Mouse (Mus musculus): ENCODE measurements around the gene B4galt4. TPM values are rescaled to one million over a fixed set of nuclear protein-coding genes. Genes with fewer than 3 reads are reported as not detected.

The B4galt4 gene
- total and polyA plus RNA-seq, 3 experiments: not detected

DNA sequence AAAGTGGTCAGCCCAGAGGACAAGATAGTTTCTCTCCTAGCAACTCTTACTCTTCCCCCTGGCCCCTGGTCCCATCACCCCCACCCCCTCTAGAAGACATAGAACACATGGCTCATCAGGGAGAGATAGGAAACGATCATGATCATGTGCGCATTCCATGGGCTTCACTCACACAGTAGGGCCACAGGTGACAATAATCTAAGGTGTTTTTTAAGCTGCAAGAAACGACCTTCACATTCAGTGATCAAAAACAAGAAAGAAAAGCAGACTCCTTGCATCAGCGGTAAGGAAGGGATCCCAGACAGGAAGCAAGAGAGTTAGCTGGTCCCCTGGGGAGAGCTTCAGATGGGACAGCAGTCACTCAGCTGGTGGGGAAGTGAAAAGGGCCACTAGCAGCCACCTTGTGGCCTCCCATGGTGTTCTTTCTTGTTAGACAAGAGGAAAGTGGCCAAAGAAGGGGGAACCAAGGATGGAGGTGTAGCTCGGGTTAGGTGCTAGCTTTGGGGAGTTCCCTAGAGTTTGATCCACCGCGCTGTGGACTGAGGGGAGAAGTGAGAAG lies 33.0 kb upstream of the B4galt4 start (continued):
- TF ChIP-seq KAT2A (IDR thresholded peaks at IDR 0.05; ENCODE audit: insufficient replicate concordance, low read length) (0 out of 2 replicates have a peak, but pooled peaks have one; percentile 61), RCOR1 (conservative IDR thresholded peaks at IDR 0.05; ENCODE audit: low read depth, low read length) (peak; percentile 88), EP300 (IDR thresholded peaks at IDR 0.05; ENCODE audit: low read length) (peak; percentile 88), BHLHE40 (IDR thresholded peaks at IDR 0.05; ENCODE audit: low read depth, low read length) (peak; percentile 61), MYC (IDR thresholded peaks at IDR 0.05; ENCODE audit: low read depth, low read length) (peak; percentile 49; the same call in 1 of the 2 replicates), CHD1 (IDR thresholded peaks at IDR 0.05; ENCODE audit: low read depth, low read length) (no peak), SIN3A (IDR thresholded peaks at IDR 0.05; ENCODE audit: low read length) (peak; percentile 81), UBTF (IDR thresholded peaks at IDR 0.05; ENCODE audit: low read depth, low read length) (no peak), MAFK (IDR thresholded peaks at IDR 0.05; ENCODE audit: insufficient replicate concordance, low read length) (0 out of 2 replicates have a peak, but pooled peaks have one; percentile 39), POLR2AphosphoS2 (IDR thresholded peaks at IDR 0.05; ENCODE audit: low read depth, low read length) (no peak)

DNA sequence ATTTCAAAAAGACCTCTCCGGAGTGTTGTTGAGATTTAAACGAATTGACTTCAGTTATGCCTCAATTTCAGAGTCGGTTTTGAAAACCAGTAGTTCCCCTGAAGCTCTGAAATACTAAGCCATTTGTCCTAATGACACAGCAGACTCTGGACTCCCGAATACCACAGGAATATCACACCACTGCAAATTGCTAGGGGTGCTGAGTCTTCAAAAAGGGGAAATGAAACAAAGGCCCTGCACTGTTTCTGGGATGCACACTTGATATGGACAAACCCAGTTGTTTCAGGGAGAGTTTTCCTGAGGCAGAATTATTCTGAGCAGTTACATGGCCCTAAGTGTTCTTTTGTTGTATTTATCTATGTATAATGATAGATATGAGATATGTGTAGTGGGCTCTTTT lies 30.8 kb upstream of the B4galt4 start:
- in situ Hi-C loops (cut with MboI; ENCODE audit: low pct_ligation_motif_present, low pct_unique_long_range_greater_than_20kb, low sequenced_read_pairs): loop anchor here (25.0 kb wide), 1 partner anchor 374 kb away; the partner anchor contains the start of genes Cox17, Gm21987 and Maats1
- peak; percentile 40 for DNase-seq (ENCODE audit: extremely low read depth)
- H3K36me3 ChIP-seq (replicated peaks in 1 of 2; ENCODE audit: control insufficient read depth in 1 of 2, insufficient read depth in 1 of 2, low read length in 1 of 2): no peaks in the 10 kb centered on the region
- peaks cover 9% of the 10 kb centered on the region for H3K9me3 ChIP-seq (replicated peaks; ENCODE audit: low read length)
- no peak overlapping the region for H3K27ac ChIP-seq (ENCODE audit: insufficient read depth, low read depth)
- no peaks in the 10 kb centered on the region for H3K79me2 ChIP-seq (replicated peaks; ENCODE audit: control insufficient read depth, extremely low read depth, insufficient read depth, poor library complexity, severe bottlenecking)
- H3K27me3 ChIP-seq (replicated peaks): peaks cover 27% of the 10 kb centered on the region
- H3K4me3 ChIP-seq (replicated peaks in 1 of 3; ENCODE audit: low read depth in 2 of 3, low read length in 2 of 3, poor library complexity in 1 of 3): no peak overlapping the region
- H3K9ac ChIP-seq (ENCODE audit: insufficient read depth, low read depth): no peak overlapping the region
- H3K4me2 ChIP-seq (ENCODE audit: insufficient read depth, low read depth, poor library complexity, severe bottlenecking): no peak overlapping the region
- TF ChIP-seq IRF4 (IDR thresholded peaks at IDR 0.05; ENCODE audit: low read depth, low read length) (peak; percentile 79), MAFK (IDR thresholded peaks at IDR 0.05; ENCODE audit: insufficient replicate concordance, low read length) (0 out of 2 replicates have a peak, but pooled peaks have one; percentile 41), CHD2 (IDR thresholded peaks at IDR 0.05; ENCODE audit: low read length) (no peak), SIN3A (IDR thresholded peaks at IDR 0.05; ENCODE audit: low read length) (no peak), BHLHE40 (IDR thresholded peaks at IDR 0.05; ENCODE audit: low read depth, low read length) (0 out of 2 replicates have a peak, but pooled peaks have one; percentile 29), RCOR1 (conservative IDR thresholded peaks at IDR 0.05; ENCODE audit: low read depth, low read length) (no peak), EP300 (IDR thresholded peaks at IDR 0.05; ENCODE audit: low read length) (peak; percentile 73), ZC3H11A (IDR thresholded peaks at IDR 0.05; ENCODE audit: low read depth, low read length) (no peak), GABPA (IDR thresholded peaks at IDR 0.05; ENCODE audit: insufficient replicate concordance, low read depth, low read length) (no peak)
- peaks cover 23 to 62% of the 10 kb centered on the region in 2 experiments for H3K4me1 ChIP-seq (ENCODE audit: control insufficient read depth in 1 of 2, insufficient read depth in 2 of 2)
- dilution Hi-C loops (cut with MboI; ENCODE audit: extremely low pct_ligation_motif_present, extremely low pct_unique_long_range_greater_than_20kb, low sequenced_read_pairs): no loop called here

DNA sequence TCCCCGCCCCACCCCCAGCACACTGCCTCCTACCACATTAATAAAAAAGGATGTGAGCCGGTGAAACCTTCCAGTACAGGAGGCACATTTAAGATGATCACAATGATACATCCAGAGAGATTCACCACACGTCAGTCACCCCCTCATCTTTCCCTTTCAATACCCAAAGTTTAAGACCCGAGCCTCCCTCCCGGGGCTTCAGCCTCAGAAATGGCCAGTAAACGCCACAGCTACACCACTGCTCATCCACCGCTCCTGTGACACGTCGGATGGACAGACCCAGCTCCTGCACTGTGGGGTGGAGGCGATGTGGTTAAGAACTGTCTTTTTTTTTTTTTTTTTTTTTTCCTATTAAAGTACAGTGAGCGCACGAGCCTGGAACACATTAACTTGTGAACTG lies 30.0 kb upstream of the B4galt4 start:
- H3K4me2 ChIP-seq (ENCODE audit: insufficient read depth, low read depth, poor library complexity, severe bottlenecking): peak overlapping the region; percentile 83
- no peaks in the 10 kb centered on the region for H3K79me2 ChIP-seq (replicated peaks; ENCODE audit: control insufficient read depth, extremely low read depth, insufficient read depth, poor library complexity, severe bottlenecking)
- TF ChIP-seq BHLHE40 (IDR thresholded peaks at IDR 0.05; ENCODE audit: low read depth, low read length) (0 out of 2 replicates have a peak, but pooled peaks have one; percentile 2), ZNF384 (IDR thresholded peaks at IDR 0.05; ENCODE audit: low read depth, low read length) (peak; percentile 82), EP300 (IDR thresholded peaks at IDR 0.05; ENCODE audit: low read length) (no peak)
- H3K27ac ChIP-seq (ENCODE audit: insufficient read depth, low read depth): no peak overlapping the region
- dilution Hi-C loops (cut with MboI; ENCODE audit: extremely low pct_ligation_motif_present, extremely low pct_unique_long_range_greater_than_20kb, low sequenced_read_pairs): no loop called here
- in situ Hi-C loops (cut with MboI; ENCODE audit: low pct_ligation_motif_present, low pct_unique_long_range_greater_than_20kb, low sequenced_read_pairs): loop anchor here (25.0 kb wide), 1 partner anchor 375 kb away; the partner anchor contains the start of genes Cox17, Gm21987 and Maats1
- peaks cover 23 to 55% of the 10 kb centered on the region in 2 experiments for H3K4me1 ChIP-seq (ENCODE audit: control insufficient read depth in 1 of 2, insufficient read depth in 2 of 2)
- H3K4me3 ChIP-seq (replicated peaks in 1 of 3; ENCODE audit: low read depth in 2 of 3, low read length in 2 of 3, poor library complexity in 1 of 3): no peak overlapping the region
- H3K36me3 ChIP-seq (replicated peaks in 1 of 2; ENCODE audit: control insufficient read depth in 1 of 2, insufficient read depth in 1 of 2, low read length in 1 of 2): no peaks in the 10 kb centered on the region
- DNase-seq (ENCODE audit: extremely low read depth): no peak
- peaks cover 23% of the 10 kb centered on the region for H3K27me3 ChIP-seq (replicated peaks)
- no peak overlapping the region; the same call in 1 of the 2 replicates for H3K9ac ChIP-seq (ENCODE audit: insufficient read depth, low read depth)
- peaks cover 9% of the 10 kb centered on the region for H3K9me3 ChIP-seq (replicated peaks; ENCODE audit: low read length)

All from CH12.LX (cell line).